Mouse (Mus musculus): ENCODE results near the gene H2afb3. TPM values are rescaled to one million over a fixed set of nuclear protein-coding genes. Genes with fewer than 3 reads are reported as not detected.
"Not testable (repeated sequence)": the region's sequence is repeated elsewhere in the genome, so short reads cannot be mapped to it uniquely, and the experiment has no call there.

The H2afb3 gene
- not detected in 2 replicates for polyA plus RNA-seq (2016; fragmentation: Nextera tagmentation; extraction: Ambion mirVana)

DNA sequence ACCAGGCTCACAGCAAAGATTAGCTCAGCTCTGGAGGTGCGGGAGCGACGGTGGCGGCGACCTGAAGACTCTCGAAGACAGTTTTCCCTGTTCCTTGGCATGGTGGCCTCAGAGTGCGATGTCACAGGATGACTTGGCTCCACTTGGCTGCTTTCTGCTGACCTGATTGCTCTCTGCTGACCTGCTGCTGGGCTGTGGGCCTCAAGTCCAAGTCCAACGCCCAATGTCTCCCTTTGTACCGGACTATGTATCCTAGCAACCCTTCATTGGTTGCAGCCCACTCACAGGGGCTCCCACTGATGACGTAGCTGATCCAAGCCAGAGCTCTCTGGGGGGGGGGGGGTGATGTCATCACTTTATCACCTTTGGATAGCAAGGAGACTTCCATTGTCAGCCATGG is at the start of gene H2afb3:
H2afb3 (minus strand) TSS at position 101 of the 400 bp plus-strand sequence.
- H3K4me1 ChIP-seq; H3K9ac ChIP-seq; H3K36me3 ChIP-seq; H3K9me3 ChIP-seq (replicated peaks); H3K4me2 ChIP-seq (replicated peaks); ATAC-seq (ENCODE audit: low FRiP score); H3K4me3 ChIP-seq; H3K27me3 ChIP-seq; H3K27ac ChIP-seq: not testable (repeated sequence)
- WGBS: 85% methylated on average over 8 of the region's 10 CpGs

DNA sequence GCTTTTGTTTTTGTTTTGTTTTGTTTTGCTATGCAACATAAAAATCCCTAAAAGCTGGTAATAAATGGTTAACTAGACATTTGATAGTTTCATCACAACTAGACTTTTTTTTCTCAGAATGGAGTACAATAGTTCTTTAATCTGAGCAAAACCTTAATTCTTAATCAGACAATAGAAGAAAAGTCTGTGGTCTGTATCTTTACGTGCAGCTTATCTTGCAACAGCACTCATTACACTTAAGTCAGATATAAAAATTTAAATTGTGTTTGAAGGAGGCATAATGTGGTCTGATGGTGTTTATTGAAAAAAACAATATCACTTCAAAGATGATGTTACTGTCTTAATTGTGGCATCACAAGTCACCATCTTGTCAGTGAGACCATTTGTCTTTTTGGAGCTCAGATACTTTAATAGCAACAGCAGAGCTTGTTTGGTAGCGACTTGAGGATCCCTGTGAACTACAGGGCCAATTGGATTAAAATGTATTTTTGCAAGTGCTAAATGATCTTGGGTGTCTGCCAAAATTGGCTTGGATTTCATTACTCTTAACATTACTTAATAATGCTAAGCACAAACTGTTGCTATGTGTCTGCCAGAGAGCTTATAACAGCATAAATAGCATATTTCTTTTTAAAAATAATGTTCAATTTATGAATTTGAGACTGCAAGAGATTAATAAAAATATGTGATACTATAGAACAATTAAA is 11.3 kb downstream of the H2afb3 start:
- no peak for ATAC-seq (ENCODE audit: low FRiP score)
- WGBS: 62% methylated on average over 2 of the region's 2 CpGs

DNA sequence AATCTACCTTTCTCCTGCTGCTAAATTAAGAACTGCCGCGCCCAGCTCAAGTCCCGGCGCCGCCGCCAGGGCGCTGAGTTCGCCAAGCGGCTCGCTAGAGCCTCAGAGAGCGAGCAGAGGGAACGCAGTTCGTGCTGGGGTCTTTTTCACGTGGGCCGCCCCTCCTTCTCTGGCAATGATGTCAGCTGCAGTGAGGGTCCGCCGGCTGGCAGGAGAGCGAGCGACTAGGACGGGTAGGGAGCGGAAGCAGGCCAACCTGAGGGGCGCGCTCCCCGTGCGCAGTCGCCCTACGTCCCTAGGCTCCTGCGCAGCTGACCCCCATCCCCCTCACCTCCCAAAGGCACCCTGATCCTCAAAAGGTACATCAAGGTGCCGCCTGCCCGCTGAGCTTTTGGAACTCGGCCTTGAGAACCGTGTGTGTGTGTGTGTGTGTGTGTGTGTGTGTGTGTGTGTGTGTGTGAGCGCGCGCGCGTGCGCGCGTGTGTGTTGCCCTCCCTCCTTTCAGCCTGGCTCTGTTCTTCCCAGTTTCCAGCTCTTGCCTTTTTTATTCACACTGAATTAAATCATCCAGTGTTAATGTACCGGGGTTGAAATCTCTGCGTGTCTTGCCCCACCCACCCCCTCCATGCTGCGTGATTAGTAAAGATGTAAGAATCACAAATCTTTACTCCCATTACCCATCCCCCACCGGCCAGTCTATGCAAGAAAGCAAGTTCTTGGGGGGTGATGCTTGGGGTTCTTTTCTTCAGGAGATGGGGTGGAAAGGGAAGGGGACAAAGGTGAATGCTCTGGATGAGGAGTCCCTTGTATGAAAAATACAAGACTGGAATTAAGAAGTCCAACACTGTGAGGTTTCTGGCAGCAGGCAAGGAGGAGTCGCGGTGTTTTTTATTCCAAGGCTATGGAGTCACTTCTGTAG is 19.8 kb downstream of the H2afb3 start:
- ATAC-seq (ENCODE audit: low FRiP score): peak; percentile 80
- peak overlapping the region; percentile 50 for H3K9ac ChIP-seq
- WGBS: 10% methylated on average over 39 of the region's 46 CpGs
- peak overlapping the region; percentile 45 for H3K4me3 ChIP-seq
- peak overlapping the region; percentile 55; the same call in 1 of the 2 replicates for H3K27ac ChIP-seq
- peak overlapping the region; percentile 69 for H3K4me2 ChIP-seq (replicated peaks)
- no peaks in the 10 kb centered on the region for H3K36me3 ChIP-seq
- H3K4me1 ChIP-seq: no peaks in the 10 kb centered on the region
- H3K9me3 ChIP-seq (replicated peaks): no peaks in the 10 kb centered on the region
- no peaks in the 10 kb centered on the region for H3K27me3 ChIP-seq

More for the DNA sequence above, 11.3 kb downstream of the H2afb3 start:
- Histone ChIP-seq H3K9ac (no peak overlapping the region), H3K4me2 (replicated peaks) (no peak overlapping the region), H3K4me1 (no peaks in the 10 kb centered on the region), H3K27me3 (no peaks in the 10 kb centered on the region), H3K27ac (no peak overlapping the region), H3K9me3 (replicated peaks) (no peaks in the 10 kb centered on the region), H3K36me3 (no peaks in the 10 kb centered on the region), H3K4me3 (no peak overlapping the region)

DNA sequence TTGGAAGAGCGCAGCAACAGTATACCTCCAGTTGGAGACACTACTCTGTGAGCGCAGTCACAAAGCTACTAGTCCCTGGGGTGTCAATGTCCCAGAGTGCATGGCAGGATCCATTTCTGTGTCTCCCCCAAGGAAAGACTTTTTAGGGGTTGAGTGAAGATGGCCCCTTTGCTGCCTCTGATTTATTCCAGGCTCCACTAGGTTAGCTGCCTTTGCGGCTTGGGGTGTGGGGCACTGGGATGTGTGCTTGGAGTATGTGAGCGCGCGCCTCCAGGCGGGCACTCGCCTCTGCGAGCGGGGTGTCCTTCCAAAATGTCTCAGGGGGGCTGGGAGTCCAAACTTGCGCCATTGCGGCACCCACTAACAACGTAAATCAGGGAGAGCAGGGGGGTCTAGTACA is 21.2 kb downstream of the H2afb3 start:
- Histone ChIP-seq H3K9ac (no peak overlapping the region), H3K27ac (no peak overlapping the region), H3K27me3 (no peaks in the 10 kb centered on the region), H3K4me2 (replicated peaks) (peak overlapping the region; percentile 69), H3K9me3 (replicated peaks) (no peaks in the 10 kb centered on the region), H3K36me3 (no peaks in the 10 kb centered on the region), H3K4me3 (peak overlapping the region; percentile 38), H3K4me1 (no peaks in the 10 kb centered on the region)
- WGBS: 18% methylated on average over 13 of the region's 13 CpGs
- ATAC-seq (ENCODE audit: low FRiP score): no peak

DNA sequence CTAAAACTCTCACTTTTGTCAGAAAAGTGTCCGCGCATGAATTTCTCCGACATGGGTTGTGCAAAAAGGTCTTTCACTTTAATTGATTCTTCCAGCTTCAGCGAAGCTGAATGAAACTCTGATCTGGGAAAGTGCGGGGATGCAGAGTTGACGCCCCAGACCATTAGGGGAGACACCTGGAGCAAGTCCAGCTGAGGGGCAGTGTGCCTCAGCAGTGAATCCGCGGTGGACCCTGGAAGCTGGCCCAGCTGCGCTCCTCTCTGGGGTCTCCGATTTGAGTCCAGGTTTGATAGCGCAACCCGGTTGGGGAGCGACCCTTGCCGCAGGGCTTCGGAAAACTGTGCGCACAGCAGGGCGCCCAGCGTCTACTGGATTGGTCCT is 22.0 kb downstream of the H2afb3 start:
- H3K27ac ChIP-seq: no peak overlapping the region
- peak overlapping the region; percentile 38 for H3K4me3 ChIP-seq
- no peak overlapping the region; the same call in 1 of the 2 replicates for H3K9ac ChIP-seq
- H3K36me3 ChIP-seq: no peaks in the 10 kb centered on the region
- no peaks in the 10 kb centered on the region for H3K9me3 ChIP-seq (replicated peaks)
- H3K27me3 ChIP-seq: no peaks in the 10 kb centered on the region
- H3K4me2 ChIP-seq (replicated peaks): peak overlapping the region; percentile 69
- H3K4me1 ChIP-seq: no peaks in the 10 kb centered on the region
- ATAC-seq (ENCODE audit: low FRiP score): no peak
- 10% methylated on average over 18 of the region's 18 CpGs for WGBS

DNA sequence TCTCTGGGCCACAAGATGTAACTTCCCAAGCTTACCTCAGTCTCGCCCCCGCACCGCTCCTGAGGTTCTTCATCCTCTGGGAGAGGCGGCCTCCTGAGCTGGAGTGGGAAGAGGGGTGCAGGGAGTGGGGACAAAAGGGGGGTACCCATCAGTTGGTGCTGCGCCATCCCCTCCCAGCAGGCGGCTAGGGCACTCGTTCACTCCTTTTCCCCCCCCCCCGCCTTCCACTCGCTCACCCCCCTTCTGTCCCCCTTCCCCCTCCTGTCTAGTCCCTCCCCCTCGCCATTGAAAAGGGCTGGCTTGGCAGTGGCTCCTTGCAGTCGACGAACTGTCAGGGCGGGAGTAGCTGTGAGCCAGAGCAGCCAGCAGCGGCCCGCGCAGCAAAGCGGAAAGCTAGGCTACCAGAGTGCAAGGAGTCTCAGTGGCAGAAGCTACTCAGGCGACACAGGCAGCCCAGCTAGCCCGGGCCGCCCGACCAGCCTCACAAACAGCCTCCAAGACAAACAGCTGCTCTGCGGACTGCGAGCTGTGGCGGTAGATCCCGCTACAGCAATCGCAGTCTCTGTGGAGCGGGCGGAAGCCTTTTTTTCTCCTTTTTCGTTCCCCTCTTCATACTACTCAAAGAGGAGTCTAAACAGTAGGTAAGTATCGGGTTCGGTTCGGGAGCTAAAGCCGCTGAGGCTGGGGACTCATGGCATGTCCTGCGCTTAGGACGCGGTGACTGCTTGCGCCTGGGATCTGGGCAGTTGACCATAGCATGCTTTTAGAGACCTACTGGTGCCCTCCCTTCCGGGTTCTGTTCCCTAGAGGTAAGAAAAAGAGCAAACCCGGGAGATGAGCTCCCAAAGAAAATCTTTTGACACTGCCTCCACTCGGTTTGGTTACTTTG is 22.6 kb downstream of the H2afb3 start, which contains the start of gene Pcdh11x:
Pcdh11x (plus strand) TSS at position 249 of the 889 bp plus-strand sequence.
- H3K4me2 ChIP-seq (replicated peaks): peak within 1 kb of the TSS; percentile 69
- no peaks in the 10 kb centered on the region for H3K27me3 ChIP-seq
- 12% methylated on average over 34 of the region's 40 CpGs for WGBS
- peak within 1 kb of the TSS; percentile 38 for H3K4me3 ChIP-seq
- ATAC-seq (ENCODE audit: low FRiP score): peak; percentile 85
- H3K36me3 ChIP-seq: no peaks in the 10 kb centered on the region
- H3K9me3 ChIP-seq (replicated peaks): no peaks in the 10 kb centered on the region
- H3K27ac ChIP-seq: no peak within 1 kb of the TSS
- no peaks in the 10 kb centered on the region for H3K4me1 ChIP-seq
- H3K9ac ChIP-seq: peak within 1 kb of the TSS; percentile 33

DNA sequence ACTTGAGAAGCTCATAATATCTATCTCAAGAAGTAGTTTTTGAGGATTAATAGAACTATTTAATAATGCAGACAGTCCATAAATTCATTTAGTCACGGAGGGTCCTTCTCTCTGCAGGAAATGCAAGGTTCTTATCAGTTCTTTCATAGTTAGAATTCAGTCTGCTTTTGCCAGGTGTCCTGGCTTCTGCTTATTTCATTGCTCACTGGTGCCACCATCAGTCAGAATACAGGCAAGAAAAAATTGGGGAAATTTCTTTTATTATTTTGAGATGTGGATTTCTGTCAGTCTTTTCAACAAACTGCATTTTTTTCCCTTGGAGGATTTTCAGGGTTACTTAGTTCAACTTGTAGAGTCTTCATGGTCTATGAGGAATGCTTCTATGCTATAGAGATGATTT is 25.4 kb downstream of the H2afb3 start:
- WGBS: 12% methylated on average over 1 of the region's 1 CpGs
- Histone ChIP-seq H3K4me1 (no peaks in the 10 kb centered on the region), H3K27ac (no peak overlapping the region), H3K27me3 (no peaks in the 10 kb centered on the region), H3K9me3 (replicated peaks) (no peaks in the 10 kb centered on the region), H3K36me3 (no peaks in the 10 kb centered on the region), H3K9ac (no peak overlapping the region), H3K4me2 (replicated peaks) (no peak overlapping the region), H3K4me3 (no peak overlapping the region)
- no peak for ATAC-seq (ENCODE audit: low FRiP score)

DNA sequence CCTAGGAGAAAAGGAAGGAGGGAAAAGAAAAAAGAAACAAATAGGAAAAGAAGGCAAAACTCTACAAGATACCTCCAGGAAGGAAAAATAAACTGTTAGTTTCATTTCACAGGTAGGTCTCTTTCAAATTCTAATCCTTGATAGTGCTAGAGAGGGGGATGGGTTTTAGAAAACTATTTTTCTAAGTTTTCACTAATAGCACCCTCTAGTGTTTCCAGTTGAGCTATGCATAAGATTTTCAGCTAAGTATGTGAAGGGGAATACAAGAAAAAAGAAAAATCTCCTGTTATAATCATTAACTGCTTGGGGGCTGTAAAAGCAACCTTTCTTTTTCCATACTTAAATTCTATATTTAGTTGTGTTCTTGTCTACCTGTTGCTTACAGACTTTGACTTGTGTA is 27.4 kb downstream of the H2afb3 start:
- no peak overlapping the region for H3K9ac ChIP-seq
- no peaks in the 10 kb centered on the region for H3K9me3 ChIP-seq (replicated peaks)
- H3K36me3 ChIP-seq: no peaks in the 10 kb centered on the region
- no peaks in the 10 kb centered on the region for H3K4me1 ChIP-seq
- H3K27ac ChIP-seq: no peak overlapping the region
- no peak for ATAC-seq (ENCODE audit: low FRiP score)
- H3K27me3 ChIP-seq: no peaks in the 10 kb centered on the region
- H3K4me3 ChIP-seq: no peak overlapping the region
- H3K4me2 ChIP-seq (replicated peaks): no peak overlapping the region

Other genes with a start within 250 kb of the H2afb3 start
- gene Pcdh11x, start 22.8 kb downstream of the H2afb3 start, polyA plus RNA-seq (2016; fragmentation: Nextera tagmentation; extraction: Ambion mirVana): 6.8 and 8.3 TPM in 2 replicates